Mouse (Mus musculus): ENCODE measurements around the gene Bcam. TPM values are rescaled to one million over a fixed set of nuclear protein-coding genes. Genes with fewer than 3 reads are reported as not detected.

Gene Bcam
- polyA plus RNA-seq, 2 experiments: 4.9 to 6.3 TPM

DNA sequence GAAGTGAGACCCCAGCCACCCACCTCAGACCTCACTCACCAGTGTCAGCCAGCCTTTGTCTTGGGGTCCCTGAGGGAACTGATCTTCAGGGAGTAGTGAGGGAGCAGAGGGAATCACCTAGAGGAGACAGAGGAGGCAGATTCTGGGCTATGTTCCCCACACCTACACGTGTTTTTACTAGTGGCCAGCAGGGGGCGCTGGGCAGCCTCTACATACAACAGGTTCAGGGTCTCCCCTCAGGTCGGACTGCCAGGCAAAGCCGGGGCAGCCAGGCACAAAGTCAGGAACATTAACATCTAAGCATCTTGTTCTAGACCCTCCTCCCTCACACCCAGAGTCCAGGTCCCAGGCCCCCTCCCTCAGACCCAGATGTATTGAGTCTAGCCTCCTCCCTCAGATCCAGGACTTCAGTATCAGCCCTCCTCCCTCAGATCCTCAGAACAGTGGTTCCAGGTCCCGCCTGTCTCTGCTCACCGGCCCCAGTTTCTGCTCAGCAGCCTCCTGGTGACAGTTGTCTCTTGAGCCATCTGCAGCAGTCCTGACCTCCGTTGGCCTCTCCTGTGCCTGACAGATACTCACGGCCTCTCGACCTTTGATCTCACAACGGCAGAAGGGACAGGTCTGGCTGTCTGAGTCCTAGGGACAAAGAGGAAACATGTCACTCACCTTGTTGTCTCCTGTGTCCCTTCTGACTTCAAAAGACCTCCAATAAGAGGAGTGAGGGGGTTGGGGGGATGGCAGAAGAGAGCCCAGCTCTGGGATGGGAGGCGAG lies 14.1 kb upstream of the Bcam start:
- DNase-seq (ENCODE audit: low read depth in 3 of 3, low spot score in 3 of 3) (no peak), ATAC-seq (ENCODE audit: insufficient read depth) (0 out of 2 replicates have a peak, but pooled peaks have one; percentile 29)
- Histone ChIP-seq H3K4me1 (replicated peaks; ENCODE audit: control insufficient read depth in 2 of 2, insufficient read depth in 2 of 2, low read length in 1 of 2) (no peaks in the 10 kb centered on the region), H3K27me3 (ENCODE audit: control insufficient read depth, insufficient read depth, low read length) (no peaks in the 10 kb centered on the region), H3K4me3 (ENCODE audit: insufficient read depth in 1 of 2, low read depth in 2 of 2, low read length in 2 of 2) (no peak overlapping the region), H3K9ac (replicated peaks) (no peak overlapping the region), H3K9me3 (ENCODE audit: control insufficient read depth, low read length) (no peaks in the 10 kb centered on the region), H3K27ac (no peak overlapping the region), H3K36me3 (replicated peaks; ENCODE audit: control insufficient read depth, insufficient read depth, low read depth) (no peaks in the 10 kb centered on the region), H3K4me2 (ENCODE audit: low read depth) (no peak overlapping the region)
- TF ChIP-seq EP300 (IDR thresholded peaks at IDR 0.05; ENCODE audit: low read depth): no peak
- peak; percentile 80 for TF ChIP-seq CTCF (IDR thresholded peaks at IDR 0.05; ENCODE audit: low read depth)
- WGBS (ENCODE audit: insufficient replicate concordance): 25% methylated on average over 11 of the region's 11 CpGs

DNA sequence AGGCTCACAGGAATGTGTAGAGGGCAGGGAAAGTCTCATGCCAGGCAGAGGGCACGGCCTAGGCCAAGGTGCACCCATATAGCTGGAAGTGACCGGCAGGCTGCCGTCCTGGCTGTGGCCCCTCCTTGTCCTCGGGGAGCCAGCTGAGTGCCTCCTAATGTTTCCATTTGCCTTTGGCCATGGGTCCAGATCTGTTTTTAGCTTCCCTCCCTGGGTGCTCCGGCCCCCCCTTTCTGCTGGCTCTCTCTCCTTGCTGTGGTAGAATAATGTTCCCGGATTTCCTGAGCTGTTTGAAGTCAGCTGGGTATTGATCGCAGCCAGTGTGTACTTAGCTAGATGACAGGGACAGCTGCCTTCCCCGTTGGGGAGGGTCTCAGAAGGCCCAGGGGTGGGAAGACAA lies 12.8 kb upstream of the Bcam start:
- Histone ChIP-seq H3K9me3 (ENCODE audit: control insufficient read depth, low read length) (no peaks in the 10 kb centered on the region), H3K4me2 (ENCODE audit: low read depth) (no peak overlapping the region), H3K9ac (replicated peaks) (no peak overlapping the region), H3K27ac (no peak overlapping the region), H3K36me3 (replicated peaks; ENCODE audit: control insufficient read depth, insufficient read depth, low read depth) (no peaks in the 10 kb centered on the region), H3K4me1 (replicated peaks; ENCODE audit: control insufficient read depth in 2 of 2, insufficient read depth in 2 of 2, low read length in 1 of 2) (no peaks in the 10 kb centered on the region), H3K27me3 (ENCODE audit: control insufficient read depth, insufficient read depth, low read length) (no peaks in the 10 kb centered on the region), H3K4me3 (ENCODE audit: insufficient read depth in 1 of 2, low read depth in 2 of 2, low read length in 2 of 2) (no peak overlapping the region)
- DNase-seq (ENCODE audit: low read depth in 3 of 3, low spot score in 3 of 3) (no peak), ATAC-seq (ENCODE audit: insufficient read depth) (no peak)
- TF ChIP-seq EP300 (IDR thresholded peaks at IDR 0.05; ENCODE audit: low read depth): no peak
- no peak for TF ChIP-seq CTCF (IDR thresholded peaks at IDR 0.05; ENCODE audit: low read depth)
- WGBS (ENCODE audit: insufficient replicate concordance): 50% methylated on average over 8 of the region's 8 CpGs

DNA sequence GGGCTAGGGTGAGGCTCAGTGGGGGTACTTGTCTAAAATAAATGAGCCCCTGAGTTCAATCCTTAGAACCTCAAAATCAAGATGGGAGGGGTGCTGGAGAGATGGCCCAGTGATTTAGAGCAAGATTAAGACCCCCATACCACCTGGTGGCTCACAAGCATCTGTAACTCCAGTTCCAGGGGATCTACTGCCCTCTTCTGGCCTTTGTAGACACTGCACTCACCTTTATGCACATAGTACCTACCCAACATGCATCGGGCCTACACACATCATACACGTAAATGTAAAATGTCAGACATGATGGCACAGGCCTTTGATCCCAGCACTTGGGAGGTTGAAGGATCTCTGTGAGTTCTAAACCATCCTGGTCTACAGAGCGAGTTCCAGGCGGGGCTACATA lies 11.8 kb upstream of the Bcam start:
- no peaks in the 10 kb centered on the region for H3K9me3 ChIP-seq (ENCODE audit: control insufficient read depth, low read length)
- no peaks in the 10 kb centered on the region for H3K27me3 ChIP-seq (ENCODE audit: control insufficient read depth, insufficient read depth, low read length)
- no peak for DNase-seq (ENCODE audit: low read depth in 3 of 3, low spot score in 3 of 3)
- WGBS (ENCODE audit: insufficient replicate concordance): 74% methylated on average over 4 of the region's 4 CpGs
- no peaks in the 10 kb centered on the region for H3K36me3 ChIP-seq (replicated peaks; ENCODE audit: control insufficient read depth, insufficient read depth, low read depth)
- no peak for ATAC-seq (ENCODE audit: insufficient read depth)
- no peak overlapping the region for H3K4me3 ChIP-seq (ENCODE audit: insufficient read depth in 1 of 2, low read depth in 2 of 2, low read length in 2 of 2)
- peak; percentile 65 for TF ChIP-seq CTCF (IDR thresholded peaks at IDR 0.05; ENCODE audit: low read depth)
- no peak for TF ChIP-seq EP300 (IDR thresholded peaks at IDR 0.05; ENCODE audit: low read depth)
- H3K27ac ChIP-seq: no peak overlapping the region
- no peak overlapping the region for H3K9ac ChIP-seq (replicated peaks)
- H3K4me2 ChIP-seq (ENCODE audit: low read depth): no peak overlapping the region
- H3K4me1 ChIP-seq (replicated peaks; ENCODE audit: control insufficient read depth in 2 of 2, insufficient read depth in 2 of 2, low read length in 1 of 2): no peaks in the 10 kb centered on the region

DNA sequence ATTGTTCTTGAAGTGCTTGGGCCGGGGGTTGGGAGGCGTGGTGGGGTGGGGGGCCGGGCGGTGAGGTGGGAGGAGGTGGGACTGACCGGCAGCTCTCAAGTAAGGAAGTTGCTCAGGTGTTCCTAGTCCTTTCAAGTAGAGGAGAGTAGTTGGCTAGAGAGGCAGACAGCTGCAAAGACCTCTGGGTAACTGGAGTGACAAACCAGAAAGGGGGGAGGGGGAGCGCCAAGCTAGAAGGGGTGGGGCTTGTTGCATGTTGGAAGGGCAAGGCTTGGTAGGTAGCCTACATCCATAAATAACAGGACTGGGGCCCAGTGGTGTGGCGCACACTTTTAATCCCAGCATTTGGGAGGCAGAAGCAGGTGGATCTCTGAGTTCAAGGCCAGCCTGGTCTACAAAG lies 10.9 kb upstream of the Bcam start:
- no peak overlapping the region for H3K4me2 ChIP-seq (ENCODE audit: low read depth)

DNA sequence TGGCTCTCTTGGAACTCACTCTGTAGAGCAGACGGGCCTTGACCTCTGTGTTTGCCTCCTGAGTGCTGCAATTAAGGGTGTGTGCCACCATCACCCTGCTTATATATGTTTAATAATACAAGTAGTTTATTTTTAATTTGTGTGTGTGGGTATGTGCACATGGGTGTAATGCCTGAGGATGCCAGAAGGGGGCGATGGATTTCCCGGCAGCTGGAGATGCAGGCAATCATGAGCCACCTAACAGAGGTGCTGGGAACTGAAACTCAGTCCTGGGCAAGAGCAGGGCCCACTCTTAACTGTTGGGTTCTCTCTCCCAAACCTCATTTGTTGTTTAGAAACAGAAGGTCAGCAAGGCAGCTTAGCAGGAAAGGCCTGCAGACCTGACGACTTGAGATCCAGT lies 9.1 kb upstream of the Bcam start:
- 60% methylated on average over 4 of the region's 4 CpGs for WGBS (ENCODE audit: insufficient replicate concordance)
- DNase-seq (ENCODE audit: low read depth in 3 of 3, low spot score in 3 of 3) (no peak), ATAC-seq (ENCODE audit: insufficient read depth) (no peak)
- H3K27ac ChIP-seq: no peak overlapping the region
- H3K4me3 ChIP-seq (ENCODE audit: insufficient read depth in 1 of 2, low read depth in 2 of 2, low read length in 2 of 2): no peak overlapping the region
- H3K36me3 ChIP-seq (replicated peaks; ENCODE audit: control insufficient read depth, insufficient read depth, low read depth): no peaks in the 10 kb centered on the region
- H3K27me3 ChIP-seq (ENCODE audit: control insufficient read depth, insufficient read depth, low read length): no peaks in the 10 kb centered on the region
- H3K9me3 ChIP-seq (ENCODE audit: control insufficient read depth, low read length): no peaks in the 10 kb centered on the region
- H3K4me2 ChIP-seq (ENCODE audit: low read depth): no peak overlapping the region
- no peaks in the 10 kb centered on the region for H3K4me1 ChIP-seq (replicated peaks; ENCODE audit: control insufficient read depth in 2 of 2, insufficient read depth in 2 of 2, low read length in 1 of 2)
- no peak overlapping the region for H3K9ac ChIP-seq (replicated peaks)
- TF ChIP-seq CTCF (IDR thresholded peaks at IDR 0.05; ENCODE audit: low read depth): peak; percentile 60
- no peak for TF ChIP-seq EP300 (IDR thresholded peaks at IDR 0.05; ENCODE audit: low read depth)

More for the DNA sequence above, 10.9 kb upstream of the Bcam start:
- Histone ChIP-seq H3K4me1 (replicated peaks; ENCODE audit: control insufficient read depth in 2 of 2, insufficient read depth in 2 of 2, low read length in 1 of 2) (no peaks in the 10 kb centered on the region), H3K4me3 (ENCODE audit: insufficient read depth in 1 of 2, low read depth in 2 of 2, low read length in 2 of 2) (no peak overlapping the region), H3K9me3 (ENCODE audit: control insufficient read depth, low read length) (no peaks in the 10 kb centered on the region), H3K27ac (no peak overlapping the region), H3K27me3 (ENCODE audit: control insufficient read depth, insufficient read depth, low read length) (no peaks in the 10 kb centered on the region), H3K9ac (replicated peaks) (no peak overlapping the region), H3K36me3 (replicated peaks; ENCODE audit: control insufficient read depth, insufficient read depth, low read depth) (no peaks in the 10 kb centered on the region)
- TF ChIP-seq EP300 (IDR thresholded peaks at IDR 0.05; ENCODE audit: low read depth) (no peak), CTCF (IDR thresholded peaks at IDR 0.05; ENCODE audit: low read depth) (no peak)
- WGBS (ENCODE audit: insufficient replicate concordance): 74% methylated on average over 7 of the region's 7 CpGs
- no peak for ATAC-seq (ENCODE audit: insufficient read depth)
- DNase-seq (ENCODE audit: low read depth in 3 of 3, low spot score in 3 of 3): no peak
